Mouse (Mus musculus) right cerebral cortex, adult 2 months (tissue): ENCODE results near the gene Hoxa7.

Source experiments
- DNase-seq, 2 experiments: peaks; one replicate each; pipeline ENCODE4 v3.0.0; 2021 to 2022; ENCODE audit warnings: low spot score in 2 of 2

The Hoxa7 gene

DNA sequence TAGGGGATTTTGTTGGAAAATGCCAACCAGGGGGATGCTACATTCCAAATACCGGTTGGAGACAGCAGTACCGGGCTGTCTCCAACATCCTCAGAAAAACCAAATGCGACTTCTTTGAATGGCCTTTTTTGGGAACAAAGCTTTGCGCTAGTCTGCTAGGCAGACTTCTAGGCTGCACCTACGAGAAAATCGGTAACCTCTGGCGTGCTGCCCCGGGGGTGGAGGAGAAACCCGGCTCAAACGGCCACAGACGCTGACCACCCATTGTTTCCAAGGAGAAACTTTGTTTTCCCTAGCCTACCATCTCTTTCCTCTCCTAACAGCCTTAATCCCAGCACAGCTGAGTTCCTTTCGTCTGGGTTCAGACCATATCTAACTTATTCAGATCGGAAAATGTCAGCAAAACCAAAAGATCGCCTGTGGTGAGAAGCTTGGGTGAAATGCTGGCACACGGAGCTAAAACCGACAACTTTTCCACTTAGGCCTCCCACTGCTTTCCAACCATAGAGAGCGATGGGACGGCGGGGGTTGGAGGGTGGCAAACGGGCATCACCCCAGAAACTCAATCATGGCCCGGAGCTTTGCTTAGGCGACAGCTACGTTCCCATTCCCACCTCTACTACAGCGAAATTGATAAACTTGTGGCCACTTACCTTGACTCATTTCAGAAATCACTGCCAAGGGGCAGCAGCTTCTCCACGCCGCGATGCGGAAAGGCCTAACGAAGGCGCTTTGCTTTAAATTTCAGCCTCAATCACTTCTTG, 18.2 kb upstream of the Hoxa7 start:
- DNase-seq, result no peak

DNA sequence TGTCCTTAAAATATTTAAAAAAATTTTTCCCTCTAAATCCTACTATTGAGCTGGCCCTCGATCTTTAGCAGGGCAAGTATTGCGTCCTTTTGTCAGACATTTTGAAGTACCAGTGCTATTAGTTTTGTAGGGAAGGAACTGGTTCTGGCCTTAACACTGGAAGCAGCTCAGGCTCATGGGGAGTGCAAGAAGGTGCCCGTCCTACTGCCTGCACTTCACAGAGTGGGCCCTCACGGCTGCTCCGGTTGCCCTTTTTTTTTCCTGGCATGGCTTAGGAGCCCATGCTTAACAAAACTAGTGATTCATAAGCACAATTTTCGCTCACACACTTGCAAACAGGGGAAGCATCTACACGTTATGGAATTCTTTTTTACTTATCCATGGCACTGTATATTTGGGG, 17.3 kb upstream of the Hoxa7 start:
- DNase-seq, result no peak

DNA sequence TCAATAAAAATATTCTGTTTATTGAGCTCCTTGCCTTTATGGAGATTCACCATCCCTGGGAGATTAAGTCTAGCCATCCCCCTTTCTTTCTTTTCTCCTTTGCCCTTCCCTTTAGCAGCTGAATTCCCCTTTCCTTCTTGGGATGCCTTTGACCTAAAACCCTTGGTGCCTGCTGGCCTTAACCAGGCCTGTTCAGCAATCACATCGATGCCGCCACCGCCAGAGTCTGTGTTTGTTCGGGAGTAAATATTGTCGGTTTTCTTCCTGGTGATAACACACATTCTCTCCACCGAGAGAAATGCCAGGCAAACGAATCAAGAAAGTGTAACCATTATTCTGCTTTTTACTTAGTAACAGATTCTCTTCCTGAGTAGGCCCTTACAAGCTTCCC, 16.5 kb upstream of the Hoxa7 start:
- no peak for DNase-seq

GRCm38 (mm10) chr6:52237346-52238154, 15.9 kb upstream of the Hoxa7 start:
- DNase-seq, result no peak

- no peak for DNase-seq
Observed at GRCm38 (mm10) chr6:52236806-52237205, 15.2 kb upstream of the Hoxa7 start.

DNA sequence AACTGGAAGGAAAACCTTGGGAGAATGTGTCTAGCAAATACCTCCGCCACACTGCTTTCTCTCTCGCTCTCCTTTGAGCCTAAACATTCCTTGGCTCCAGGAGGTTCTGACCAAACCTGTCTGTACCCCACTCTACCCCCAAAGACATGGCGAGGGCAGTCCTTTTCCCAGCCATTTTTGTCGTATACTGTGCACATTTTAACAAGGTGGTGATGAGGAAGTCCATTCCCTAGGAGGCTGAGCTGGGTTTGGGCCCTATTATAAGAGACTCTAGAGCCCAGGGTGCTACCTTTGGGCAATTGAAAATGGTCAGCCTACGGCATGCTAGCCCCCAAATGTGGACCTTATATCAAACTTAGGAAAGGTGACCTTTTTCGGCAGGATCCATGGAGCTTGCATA, 14.2 kb upstream of the Hoxa7 start:
- no peak for DNase-seq

- no peak for DNase-seq
Observed at GRCm38 (mm10) chr6:52235267-52235666, 13.6 kb upstream of the Hoxa7 start.

DNA sequence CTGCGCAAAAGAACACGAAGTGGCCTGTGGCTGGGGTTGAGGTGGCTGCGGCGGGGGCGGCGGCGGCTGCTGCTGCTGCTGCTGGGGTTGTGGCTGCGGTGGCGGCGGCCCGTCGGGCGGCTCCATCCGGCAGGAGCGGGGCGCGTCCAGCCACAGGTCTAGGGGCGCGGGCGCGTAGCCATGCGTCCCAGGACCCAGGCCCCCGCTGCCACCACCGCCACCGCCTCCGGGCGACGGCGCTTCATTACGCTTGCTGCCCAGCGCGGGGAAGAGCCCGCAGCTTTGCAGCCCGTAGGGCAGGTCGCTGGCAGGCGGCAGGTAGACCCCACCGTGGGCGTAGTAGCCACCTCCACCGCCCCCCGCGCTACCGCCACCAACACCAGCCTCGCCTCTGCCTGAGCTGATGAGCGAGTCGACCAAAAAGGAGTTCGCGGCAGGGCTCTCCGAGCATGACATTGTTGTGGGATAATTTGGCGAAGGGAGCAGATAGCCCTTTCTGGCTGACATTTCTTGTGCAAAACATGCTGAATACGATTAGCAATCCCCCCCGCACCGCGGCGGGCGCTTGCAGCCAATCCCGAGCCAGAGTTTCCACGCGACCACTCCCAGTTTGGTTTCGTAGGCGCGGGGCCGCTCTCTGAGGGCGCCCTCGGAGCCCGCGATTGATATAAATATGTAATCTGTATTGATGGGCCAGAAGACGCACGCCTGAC, 12.9 kb upstream of the Hoxa7 start:
- no peak for DNase-seq

- DNase-seq, result no peak
Observed at GRCm38 (mm10) chr6:52233546-52234427, 12.1 kb upstream of the Hoxa7 start.

DNA sequence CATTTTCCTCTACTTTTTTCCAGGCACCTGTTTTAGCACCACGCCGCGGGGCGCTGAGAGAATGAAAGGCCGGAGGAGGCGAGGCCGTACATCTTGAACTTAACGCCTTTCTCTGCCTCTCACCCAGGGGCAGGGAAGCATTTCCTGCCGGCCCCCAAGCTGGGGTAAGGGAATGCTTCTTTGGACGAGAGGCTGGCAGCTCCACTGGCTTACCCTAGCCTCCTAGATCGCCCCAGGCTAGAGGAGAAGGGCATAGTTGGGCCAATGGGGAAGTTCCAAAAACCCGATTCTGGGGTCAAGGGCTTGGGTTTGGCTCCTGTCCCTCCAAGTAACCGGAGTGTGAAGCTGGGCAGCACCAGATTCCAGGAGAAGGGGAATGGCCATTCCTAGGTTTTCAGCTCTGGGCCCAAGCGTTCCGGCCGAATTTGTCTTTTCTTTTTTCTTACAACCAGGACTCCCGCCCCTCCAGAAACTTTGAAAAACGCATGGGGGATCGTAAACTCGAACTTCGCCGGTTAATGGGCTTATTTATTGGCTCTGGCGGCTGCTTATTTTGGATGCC, 11.4 kb upstream of the Hoxa7 start:
- DNase-seq, result no peak

- no peak for DNase-seq
Observed at GRCm38 (mm10) chr6:52232568-52232965, 10.9 kb upstream of the Hoxa7 start.

GRCm38 (mm10) chr6:52231885-52232567, 10.4 kb upstream of the Hoxa7 start:
- no peak for DNase-seq

- no peak for DNase-seq
Observed at GRCm38 (mm10) chr6:52230516-52231165, 9.0 kb upstream of the Hoxa7 start, which contains the start of gene Hoxa9. Hoxa9 (minus strand) TSS chr6:52231089.

DNA sequence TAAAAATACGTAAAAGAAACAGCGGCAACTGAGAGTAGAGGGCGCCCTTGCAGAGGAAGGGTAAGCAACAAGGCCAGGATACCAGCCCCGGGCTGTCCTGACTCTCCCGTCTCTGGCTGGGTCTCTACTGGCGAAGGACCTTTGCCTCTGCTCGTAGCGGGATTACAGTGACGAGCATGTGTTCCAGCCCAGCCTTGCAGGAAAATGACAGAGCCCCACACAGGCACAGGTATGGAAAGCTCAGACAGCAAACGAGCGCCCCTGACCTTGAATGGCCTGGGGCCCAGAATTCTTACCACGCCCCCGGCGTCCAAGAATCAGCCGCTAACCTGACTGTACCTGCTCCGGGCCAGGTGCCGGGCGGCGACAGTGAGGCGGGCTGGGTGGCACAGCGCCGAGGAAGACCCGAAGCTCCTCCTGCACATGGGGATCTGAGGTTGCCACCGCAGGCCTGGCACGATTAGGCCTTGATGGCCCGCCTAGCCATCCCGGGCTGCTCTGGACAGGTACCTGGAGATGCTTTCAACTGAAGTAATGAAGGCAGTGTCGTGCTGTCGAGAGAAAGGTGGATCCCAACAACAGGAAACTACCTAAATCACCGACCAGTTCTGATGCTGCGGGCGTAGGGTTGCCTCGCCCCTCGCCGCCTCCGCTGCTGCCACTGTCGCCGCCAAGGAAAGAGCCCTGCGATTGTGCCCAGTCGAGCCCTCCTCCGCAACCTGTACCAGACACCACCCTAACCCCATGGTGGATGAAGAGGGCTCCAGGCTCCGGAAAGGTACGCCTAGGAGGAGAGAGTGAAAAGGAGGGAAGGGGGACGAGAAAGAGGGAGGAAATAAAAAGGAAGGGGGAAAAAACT, 8.1 kb upstream of the Hoxa7 start:
- no peak for DNase-seq

DNA sequence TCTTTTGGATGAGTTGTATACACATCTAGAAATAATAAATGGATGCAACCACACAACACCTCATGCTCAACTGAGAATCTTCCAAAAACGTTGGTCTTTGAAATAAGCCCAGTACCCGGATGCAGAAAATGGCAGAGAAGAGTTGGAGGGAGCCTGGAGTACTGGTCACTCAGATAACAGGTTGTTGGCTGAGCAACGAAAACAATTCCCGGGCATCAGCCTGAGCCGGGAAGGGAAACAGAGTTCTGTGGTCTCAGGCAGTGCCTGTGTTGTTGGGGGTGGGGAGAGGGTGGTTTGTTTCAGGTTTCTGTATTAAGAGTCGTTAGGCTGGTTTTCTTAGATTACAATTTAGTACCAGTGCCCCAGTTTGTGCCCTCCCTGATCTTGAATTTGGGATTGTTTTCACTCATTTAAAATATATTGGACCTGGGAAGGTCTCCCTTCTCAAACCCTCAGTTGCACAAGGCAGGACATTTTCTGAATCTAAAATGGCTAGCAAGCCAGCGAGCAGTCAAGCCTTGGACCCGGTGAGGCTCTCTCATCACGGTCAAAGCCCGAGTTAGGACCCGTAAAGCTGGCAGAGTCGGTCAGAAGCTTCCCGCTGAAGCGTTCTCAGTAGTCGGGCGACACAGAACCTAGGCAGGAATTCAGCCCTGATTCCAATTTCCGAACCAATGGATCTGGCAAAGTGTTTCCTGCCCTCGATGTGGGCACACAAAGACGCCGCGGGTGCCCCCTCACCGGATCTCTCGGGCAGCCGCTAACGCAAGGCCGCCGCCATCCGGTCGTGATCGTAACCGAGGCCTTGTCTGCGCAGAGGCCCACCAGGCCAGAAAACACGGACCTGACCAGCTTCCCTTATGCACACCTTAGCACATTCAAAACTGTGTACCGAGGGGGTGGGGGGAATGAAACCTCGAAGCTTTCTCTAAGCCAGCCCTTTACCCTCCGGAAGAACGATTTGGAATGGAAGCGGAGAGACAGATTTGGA, 7.1 kb upstream of the Hoxa7 start:
- no peak for DNase-seq

DNA sequence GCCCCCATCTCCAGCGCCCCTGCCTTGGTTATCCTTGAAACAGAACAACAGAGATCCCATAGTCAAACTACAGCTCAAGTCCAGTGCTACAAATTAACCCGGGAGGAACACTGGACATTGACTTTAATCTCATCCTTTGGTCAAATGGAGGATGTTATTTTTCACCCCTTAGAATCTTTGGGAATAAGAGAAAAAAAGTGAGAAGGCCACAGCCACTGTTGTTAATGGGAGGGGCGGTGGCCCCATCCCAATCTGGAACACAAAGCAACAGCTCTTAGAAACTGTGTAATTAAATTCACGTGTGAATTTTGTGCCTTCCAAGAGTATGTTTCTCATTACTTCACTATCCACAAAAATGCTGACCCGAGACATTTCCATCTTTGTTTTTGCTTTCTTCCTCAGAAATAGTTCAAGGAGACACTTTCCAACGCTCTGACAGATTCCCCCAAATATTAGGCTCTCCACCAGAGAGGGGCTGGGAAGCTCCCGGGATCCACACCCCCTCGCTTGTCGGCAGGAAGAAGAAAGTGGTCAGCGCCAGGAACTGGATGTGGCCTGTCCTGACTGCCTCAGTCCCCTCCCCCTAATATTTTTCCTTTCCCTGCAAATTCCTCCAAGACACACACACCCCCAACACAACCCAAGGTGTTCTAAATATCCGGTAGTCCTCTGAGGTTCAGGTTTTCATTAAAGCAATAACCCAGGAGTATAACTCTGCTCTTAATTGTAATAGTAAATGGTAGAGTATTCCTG, 6.0 kb upstream of the Hoxa7 start:
- DNase-seq, result no peak
